Mouse (Mus musculus) spleen, adult 18-20 months (tissue): Measurements from ENCODE around the gene Tmem132a.

Source experiments
- DNase-seq, 2 experiments: peaks; one replicate each; pipeline ENCODE4 v3.0.0; 2022; ENCODE audit warnings: mixed read lengths in 2 of 2

Tmem132a gene

DNA sequence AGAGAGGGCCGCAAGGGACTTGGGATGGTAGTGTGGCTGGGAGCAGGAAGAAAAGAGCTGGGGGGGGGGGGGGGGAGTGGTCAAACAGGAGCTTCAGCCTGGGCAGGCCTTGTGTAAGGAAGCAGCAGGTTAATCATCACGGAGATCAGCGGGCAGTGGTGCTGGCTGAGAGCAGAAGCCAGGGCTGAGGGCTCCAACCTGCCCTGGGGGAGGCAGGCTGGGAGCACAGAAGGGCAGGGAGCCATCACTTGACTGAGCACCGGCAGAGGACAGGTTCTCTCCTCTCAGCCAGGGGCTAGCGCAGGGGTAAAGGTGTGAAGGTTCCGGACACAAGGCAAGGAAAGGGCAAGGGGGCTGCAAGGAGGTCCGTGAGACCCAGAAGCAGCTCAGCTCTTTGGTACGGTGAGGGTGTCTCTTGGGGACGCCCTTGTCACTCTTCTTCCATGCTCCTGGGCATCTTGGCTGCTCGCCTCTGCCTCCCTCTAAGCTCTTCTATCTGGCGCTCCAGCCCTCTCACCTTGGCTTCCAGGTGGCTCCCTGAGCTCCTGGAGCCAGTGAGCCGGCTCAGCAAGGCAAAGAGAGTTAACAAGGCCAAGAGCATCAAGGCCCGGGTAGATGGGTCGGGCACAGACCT is 1.7 kb upstream of the Tmem132a start:
- DNase-seq, result no peak

DNA sequence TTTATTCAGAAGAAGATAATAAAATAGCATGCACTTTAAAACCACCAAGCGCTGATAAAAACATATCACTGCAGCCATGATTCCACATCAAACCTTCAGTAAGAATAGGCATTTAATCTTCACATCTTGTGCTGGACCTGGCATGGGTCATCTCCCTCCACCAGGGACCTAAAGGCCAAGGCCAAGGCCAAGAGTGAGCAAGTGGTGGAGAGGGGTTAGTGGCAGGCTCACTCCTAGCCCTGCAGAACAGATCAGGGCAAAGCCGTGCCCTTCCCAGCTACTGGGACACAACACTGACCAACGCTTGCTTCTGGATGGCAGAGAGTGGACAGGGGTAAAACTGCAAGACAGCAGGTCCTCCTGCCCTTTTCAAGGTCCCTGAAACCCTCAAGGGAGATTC is 936 bp upstream of the Tmem132a start:
- no peak for DNase-seq

DNA sequence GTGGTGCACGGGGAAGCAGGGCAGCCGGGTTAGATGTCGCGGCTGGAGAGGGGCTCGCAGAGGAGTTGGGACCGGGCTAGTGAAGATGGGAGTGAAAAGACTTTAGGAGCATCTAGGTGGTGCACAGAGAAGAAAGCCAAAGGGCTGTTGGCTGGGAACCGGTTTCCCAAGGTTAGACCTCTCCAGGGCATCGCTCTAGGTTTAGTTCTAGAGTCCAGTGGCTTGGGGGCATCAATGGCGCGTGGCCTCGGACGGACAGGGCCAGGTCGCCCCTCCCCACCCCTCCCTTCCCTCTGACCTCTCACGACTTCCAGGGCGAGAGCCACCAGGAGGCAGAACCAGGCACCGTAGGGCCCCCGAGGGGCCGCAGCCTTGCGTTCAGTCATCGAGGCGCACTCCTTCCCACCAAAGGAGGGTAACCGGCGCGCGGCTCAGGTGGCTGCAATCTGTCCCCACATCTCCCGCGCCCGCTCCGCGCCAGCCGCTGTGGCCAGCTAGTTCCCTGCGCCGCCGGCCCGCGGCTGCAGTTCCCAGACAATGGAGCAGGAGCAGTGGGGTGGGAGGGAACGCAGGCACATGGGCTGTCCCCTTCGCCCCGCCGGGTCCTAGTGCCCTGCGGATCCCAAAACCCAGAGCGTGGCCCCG is 377 bp downstream of the Tmem132a start:
- DNase-seq, result peak in 1 of 2 experiments; percentile 21

DNA sequence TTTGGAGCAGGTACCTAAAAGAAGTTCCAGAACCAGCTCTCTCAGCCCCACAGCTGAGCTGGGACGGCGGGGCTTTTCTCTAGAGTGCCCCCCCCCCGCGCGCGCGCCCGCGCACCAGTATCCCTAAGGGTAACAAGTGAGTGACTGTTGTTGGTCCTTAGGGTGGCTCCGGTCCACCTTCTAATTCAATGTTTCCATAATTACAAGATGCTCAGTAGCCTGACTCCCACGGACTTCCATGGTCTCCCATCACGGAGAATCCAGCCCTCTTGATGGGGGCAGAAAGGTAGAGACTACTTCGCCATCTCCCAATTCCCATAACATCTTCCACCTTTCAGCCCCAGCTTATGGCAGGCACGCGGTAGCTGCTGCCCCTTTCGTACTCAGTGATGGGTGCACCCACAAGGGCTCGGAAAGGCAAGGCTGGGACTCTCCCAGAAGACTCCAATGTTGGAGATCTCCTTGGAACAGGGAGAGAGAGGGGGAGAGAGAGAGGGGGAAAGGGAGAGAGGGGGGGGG is 1.1 kb downstream of the Tmem132a start:
- no peak for DNase-seq

DNA sequence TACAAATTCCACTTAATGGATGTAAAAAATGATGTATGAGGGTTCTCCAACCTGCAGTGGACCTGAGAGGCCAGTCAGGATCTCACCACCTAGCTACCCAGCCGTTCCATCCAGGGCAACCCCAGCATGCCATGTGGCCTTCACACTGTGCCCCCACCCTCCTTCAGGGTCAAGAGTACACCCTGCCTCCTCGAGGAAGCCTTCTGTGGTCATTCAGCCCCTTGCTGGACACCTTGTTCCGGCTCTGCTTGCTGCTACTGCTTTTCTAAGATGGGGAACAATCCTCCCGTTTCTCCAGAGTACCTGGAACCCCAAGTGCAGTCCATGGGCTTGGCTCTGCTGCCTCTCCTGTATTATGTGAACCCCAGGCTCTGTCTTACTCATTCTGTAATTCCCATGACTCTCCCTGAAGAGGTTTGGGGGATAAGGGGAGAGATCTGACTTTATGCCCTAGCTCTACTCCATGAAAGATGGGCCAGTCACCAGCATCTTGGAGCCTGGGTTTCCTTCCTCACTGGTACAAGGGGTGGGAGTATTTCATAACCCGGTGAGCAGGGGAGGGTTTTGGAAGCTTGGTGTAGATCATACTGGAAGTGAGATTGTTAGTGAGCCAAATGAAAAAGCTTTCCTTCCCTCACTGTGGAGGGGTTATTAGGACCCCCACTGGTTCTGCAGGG is 1.7 kb downstream of the Tmem132a start:
- no peak for DNase-seq

DNA sequence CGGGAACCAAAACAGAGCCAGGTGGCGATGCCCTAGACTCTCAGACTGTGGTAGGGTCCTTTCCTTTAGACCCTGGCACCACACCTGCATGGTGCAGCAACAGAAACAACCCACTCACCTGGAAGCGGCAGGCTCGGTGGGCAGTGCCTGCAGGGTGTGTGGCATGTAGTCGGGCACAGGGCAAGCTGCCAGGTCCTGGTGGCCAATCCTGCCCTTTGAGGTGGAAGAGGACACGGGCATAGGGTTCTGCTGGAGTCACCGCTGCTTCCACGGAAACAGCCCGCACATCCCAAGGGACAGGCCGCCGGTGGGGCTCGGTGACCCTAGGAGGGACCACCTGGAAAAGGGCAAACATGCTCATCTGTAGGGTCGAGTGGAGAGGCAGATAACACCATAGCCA is 3.4 kb downstream of the Tmem132a start:
- no peak for DNase-seq

DNA sequence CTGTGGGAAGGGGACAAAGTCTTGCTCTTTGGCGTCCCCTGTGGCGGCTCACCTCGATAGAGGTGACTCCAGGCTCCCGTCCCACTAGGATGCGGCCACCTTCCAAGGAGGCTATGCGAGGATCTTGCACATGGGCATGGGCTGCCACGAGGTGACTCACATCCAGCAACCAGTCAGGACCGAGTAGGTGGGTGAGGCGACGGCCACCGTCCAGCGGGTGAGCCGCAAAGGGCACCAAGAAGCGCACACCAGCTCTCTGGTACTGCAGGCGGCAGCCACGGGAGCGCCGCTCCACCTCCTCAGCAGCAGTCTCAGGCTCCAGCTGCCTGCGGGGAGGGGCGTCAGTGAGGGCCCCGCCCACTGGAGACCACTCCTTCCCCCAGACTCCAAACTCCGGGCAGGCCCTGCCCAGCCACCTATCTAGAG is 9.7 kb downstream of the Tmem132a start:
- no peak for DNase-seq

DNA sequence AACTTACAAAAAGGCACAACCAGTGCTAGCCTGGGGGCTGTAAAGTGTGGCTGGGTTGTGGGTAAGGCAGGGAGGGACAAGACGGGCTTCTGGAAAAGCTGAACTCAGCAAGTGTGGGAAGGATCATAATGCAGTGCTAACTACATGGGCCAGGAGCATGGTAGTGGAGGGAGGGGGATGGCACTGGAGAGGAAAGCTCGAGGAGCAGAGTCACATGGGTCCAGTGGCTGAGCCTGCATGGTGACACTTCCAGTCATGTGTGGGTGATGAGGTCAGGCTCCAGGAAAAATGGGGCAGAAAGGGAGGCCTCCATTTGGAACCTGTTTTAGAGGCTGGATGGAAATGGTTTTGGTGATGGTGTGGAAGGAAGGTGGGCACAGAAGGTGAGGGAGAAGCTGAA is 13.2 kb downstream of the Tmem132a start:
- no peak for DNase-seq

DNA sequence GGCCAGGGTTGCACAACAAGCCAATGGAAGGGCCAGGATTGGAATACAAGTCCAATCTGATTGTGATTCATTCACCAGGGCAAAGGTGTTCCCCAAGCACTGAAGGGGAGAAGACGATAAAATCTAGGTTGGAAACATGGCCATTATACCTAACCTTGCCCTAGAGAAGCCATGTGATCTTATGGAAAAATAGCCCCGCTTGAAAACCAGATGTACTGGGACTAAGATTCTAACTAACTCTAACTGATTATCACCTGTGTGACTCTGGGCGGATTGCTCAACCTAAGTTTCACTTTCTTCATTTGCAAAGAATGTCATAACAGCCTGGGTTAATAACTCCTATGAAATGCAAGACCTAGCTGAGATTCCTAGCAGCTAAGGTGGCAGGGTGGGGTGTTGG is 14.3 kb downstream of the Tmem132a start:
- no peak for DNase-seq

DNA sequence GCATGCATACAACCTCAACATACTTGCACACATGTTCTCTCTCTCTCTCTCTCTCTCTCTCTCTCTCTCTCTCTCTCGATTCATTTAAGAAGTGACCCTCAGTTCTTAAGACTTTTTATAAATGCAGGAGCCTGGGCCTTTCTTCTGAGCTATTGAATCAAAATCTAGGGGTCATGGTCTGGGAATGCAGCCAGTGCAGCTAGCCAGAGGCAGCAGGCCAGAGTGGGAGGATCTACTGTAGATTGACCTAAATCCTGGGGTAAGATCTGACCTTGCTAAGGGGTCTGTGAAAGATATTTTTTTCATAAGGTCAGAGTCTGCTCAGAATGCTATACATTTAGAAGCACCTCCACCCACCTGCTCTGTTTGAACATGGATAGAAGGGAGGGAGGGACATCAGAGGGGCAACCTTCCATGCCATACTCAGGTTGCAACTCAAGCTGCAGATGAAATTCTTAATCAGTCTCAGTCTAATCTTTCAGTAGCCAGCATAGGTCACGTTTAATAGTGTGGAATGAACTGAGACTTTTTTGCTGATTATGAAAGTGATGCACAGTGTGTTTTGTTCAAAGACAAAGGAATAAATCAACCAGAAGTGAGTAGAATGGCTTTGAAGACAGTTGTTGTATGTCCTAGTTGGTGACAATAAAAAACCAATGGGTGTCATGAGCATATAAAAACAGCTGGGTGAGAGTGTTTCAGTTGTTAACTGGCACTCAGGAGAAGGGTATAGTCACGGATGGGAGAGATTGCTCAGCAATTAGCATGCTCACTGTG is 22.2 kb downstream of the Tmem132a start:
- no peak for DNase-seq

DNA sequence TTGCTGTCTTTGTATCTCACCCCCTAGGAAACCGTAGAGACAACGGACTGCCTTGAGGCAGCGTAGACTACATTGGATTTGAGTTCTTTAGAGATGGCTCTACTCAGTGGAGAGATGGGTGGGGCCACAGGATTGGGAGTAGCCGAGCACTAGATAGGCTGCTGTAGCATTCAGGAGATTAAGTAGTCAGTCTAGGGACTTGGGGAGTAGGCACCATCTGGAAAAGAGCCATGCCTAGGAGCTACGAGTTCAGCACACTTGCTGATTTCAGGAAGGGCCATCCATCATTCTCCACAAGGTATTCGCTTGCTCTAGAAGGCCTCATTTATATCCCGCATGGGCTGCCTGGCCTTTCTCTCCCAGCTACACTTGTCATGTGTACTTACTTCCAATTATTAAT is 23.6 kb downstream of the Tmem132a start:
- DNase-seq, result no peak

DNA sequence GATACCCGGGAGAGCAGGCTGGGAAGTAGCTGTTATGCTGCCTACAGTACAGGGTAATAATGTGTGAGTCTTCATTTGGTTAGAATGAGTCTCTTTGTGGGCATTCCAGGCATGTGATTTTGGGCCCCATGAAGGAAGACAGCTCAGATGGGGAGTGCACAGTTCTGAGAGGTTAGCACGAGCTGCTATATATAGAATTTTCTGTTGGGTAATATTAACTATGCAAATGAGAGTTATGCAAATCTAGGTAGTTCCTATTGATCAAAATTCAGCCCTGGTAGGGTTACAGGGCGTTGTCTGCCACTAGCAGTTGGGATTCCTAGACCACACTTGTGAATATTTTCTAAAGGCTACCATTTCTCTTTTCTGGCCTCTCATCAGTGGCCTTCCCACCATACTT is 24.3 kb downstream of the Tmem132a start:
- no peak for DNase-seq

DNA sequence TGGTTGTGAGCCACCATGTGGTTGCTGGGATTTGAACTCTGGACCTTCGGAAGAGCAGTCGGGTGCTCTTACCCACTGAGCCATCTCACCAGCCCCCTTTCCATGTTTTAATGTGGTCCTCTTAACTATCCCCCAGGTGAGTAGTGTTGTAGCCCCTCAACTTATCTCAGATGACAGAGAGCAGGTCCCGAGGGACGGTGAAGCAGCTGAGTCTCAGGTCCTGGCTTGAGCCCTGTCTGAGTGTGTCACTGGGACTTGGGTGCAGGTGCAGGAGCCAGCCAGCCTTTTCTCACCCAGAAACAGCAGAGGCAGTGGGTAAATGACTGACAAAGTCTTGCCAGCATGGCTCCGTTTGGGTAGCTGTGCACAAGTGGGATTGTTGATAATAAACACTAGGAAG is 25.5 kb downstream of the Tmem132a start:
- DNase-seq, result no peak

DNA sequence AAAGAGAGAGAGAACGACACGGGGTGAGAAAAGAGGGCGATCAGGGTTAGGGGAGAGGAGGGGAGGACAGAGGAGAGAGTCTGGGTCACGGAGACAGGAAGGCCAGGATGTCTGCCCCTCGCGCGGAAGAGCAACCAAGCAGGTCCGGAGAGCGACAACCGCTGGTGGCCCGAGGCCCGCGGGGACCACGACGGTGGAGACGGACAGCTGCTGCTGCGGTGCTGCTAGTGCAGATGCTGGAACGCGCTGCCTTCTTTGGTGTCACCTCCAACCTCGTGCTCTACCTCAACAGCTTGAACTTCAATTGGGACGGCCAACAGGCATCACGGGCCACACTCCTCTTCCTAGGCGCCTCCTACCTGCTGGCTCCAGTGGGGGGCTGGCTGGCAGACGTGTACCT is 26.8 kb downstream of the Tmem132a start:
- DNase-seq, result peak; percentile 53 to 62

DNA sequence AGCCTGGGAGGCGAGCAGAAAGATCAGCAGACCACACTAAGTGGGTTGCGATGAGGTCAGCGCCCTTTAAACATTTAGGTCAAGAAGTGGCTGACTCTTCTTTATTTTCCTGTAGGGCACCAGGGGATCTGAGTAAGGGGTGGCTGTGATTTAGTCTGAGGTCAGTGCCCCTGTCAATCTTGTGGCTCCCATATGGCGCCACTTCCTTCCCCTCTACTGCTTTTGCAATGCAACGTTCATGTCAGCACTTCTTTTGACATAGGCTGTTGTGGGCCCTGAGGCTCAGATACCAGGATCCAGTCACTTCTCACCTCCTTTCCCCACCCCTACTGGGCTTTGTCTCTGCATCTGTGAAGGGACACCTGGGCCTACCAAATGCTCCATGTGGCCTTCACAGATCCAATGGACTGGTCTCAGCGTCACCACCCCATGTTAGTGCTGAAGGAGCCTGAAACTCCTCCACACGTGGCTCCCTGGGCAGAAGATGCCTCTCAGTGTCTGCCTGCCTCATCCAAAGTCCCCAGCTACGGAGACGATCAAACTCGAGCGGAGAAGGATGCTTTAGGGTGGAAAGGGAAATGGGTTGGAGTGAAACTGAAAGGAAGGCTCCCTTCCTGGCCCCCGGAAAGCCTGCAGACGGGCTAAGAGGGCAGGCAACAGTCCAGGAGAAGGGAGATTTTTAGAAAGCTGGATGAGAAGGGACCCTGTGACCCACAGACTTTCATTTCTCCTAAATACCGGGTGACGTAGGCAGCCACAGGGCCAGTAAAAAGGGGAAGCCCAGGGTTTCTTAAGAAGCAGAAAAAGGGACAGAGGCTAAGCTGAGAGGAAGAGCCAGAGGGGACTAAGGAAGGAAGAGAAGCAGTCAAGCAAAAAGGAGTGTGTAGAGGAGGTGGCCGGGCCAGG is 27.8 kb downstream of the Tmem132a start:
- DNase-seq, result peak; percentile 46 to 56

DNA sequence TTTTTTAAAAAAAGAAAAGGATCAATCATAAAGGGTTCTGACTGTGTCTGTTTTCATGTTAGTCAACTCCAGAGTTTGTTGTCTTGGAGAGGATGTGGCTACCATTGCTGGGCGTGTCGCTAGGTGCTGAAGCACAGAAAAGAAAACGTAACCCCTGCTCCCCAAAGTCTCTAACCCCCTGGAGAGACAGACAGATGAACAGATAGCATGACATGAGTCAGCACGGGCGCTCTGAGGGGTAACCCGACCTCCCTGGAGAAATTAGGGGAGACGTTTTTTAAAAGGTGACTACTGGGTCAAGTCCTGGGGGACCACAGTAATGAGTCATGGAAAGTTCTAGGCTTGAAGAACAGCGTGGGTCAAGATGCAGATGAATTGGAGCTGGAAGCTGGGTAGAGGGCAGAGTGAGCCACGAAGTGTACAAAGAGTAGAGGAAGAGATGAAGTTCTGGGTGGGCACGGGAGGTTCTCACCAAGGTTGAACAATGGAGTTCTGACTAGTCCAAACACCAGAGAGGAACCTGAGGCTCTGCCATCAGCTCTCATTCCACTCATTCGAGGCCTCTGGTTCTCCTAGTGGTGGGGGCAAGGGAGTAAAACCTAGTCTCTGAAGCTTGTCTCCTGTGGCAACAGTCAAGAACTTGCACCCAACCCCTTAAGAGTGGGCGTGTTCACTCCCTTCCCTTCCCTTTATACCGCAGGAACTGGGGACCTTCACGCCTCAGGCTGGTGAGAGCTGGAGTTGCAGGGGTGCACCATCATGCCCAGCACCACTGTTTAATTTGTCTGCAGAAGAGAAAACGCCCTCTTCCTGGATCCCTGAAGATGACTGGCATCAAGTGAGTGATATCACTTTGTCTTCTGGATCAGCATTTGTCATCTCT is 30.5 kb downstream of the Tmem132a start, which contains the start of gene Slc15a3:
TSS of gene Slc15a3 (plus strand) at position 718 of the 883 bp plus-strand sequence.
- no peak for DNase-seq

DNA sequence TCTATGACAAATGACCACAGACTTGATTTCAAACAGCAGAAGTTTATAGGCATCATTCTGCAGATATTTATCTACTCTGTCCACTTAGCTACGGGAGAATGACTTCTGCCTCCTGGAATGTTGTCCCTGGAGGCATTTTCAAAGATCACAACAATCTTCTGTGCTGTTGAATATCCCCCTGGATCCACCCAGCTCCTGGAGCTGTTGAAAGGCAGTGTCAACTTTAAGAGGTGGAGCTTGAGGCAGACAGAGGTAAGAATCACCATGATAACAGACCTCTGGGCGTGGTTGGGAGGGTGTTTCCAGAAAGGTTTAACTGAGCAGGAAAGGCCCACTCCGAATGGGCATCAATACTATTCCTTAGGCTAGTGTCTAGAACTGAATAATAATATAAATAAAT is 34.1 kb downstream of the Tmem132a start:
- DNase-seq, result no peak

DNA sequence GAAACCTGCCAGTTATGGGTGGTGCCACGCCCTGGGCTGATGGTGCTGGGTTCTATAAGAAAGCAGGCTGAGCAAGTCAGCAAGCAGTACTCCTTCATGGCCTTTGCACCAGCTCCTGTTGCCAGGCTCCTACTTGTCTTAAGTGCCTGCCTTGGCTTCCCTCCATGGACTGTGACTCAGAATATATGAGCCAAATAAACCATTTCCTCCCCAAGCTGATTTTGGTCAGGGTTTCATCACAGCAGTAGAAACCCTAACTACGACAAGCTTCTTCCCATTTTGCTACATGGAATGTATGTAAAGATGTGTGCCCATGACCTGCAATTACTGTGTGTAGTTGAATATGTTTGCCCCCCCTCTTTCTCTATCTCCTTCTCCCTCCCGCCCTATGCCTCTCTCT is 36.1 kb downstream of the Tmem132a start:
- no peak for DNase-seq

DNA sequence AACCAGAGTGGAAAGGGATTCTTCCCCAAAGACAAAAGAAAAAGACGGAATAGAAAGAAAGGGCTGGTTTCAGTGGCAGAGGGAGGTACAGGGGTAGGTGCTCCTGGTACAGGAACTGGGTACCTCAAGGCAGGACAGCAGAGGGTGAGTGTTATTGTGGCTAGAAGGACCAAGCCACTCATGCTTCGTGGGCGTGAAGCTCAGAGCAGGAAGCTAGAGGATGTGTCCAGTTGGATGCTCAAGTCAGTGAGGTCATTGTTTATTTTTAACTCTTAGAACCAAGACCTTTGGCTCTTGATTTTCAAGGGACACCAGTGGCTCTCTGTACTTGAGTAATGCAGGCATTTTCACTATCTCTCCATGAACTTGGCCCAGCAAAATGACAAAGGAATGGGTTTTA is 37.7 kb downstream of the Tmem132a start:
- DNase-seq, result no peak

DNA sequence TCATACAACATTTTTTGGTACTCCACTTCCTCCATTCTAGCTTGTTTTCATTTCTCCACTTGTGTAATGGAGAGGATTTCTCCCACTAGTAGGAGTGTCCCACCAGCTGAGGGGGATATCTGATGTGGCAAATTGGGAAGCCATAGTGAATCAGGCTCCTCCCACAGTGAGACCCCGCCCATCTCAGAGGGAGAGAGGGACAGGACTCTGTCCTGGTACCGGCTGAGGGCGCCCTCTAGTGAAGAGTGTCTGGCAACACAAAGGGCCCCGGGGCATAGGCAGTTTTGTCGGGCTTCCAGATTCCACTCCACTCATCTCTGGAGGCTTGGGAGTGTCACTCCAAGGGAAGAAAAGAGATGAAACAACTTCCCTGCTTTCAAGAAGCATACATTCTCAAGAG is 38.3 kb downstream of the Tmem132a start:
- DNase-seq, result peak; percentile 50 to 71
